Mouse (Mus musculus) lung, embryonic 14.5 days (tissue): ENCODE data around the gene Ak1. TPM values are rescaled to one million over a fixed set of nuclear protein-coding genes. Genes with fewer than 3 reads are reported as not detected.

Experiments
- ATAC-seq: fragments of 200-750 bp; cut with Nextera tagmentation; 2 replicates; pipeline ENCODE4 v1.8.0; 2017; ENCODE audit warnings: mild to moderate bottlenecking, moderate TSS enrichment, moderate library complexity; ENCODE audit not compliant: insufficient read depth
- DNase-seq: peaks from one replicate; pipeline ENCODE4 v3.0.0-alpha.2; 2015
- H3K27ac ChIP-seq: fragments of 300-500 bp; sonication (generic); 2 replicates; pipeline ENCODE4 v1.5.1; 2014; ENCODE audit warnings: low read depth, mild to moderate bottlenecking, moderate library complexity
- H3K27me3 ChIP-seq: fragments of 300-500 bp; sonication (generic); 2 replicates; pipeline ENCODE4 v1.6.1; 2014; ENCODE audit warnings: low read length, control low read depth; ENCODE audit not compliant: insufficient read depth
- H3K36me3 ChIP-seq: fragments of 300-500 bp; sonication (generic); 2 replicates; pipeline ENCODE4 v1.6.1; 2014; ENCODE audit warnings: control low read depth; ENCODE audit not compliant: insufficient read depth
- H3K4me1 ChIP-seq: fragments of 300-500 bp; sonication (generic); 2 replicates; pipeline ENCODE4 v1.6.1; 2014; ENCODE audit warnings: antibody characterized with exemption, control low read depth; ENCODE audit not compliant: insufficient read depth
- H3K4me2 ChIP-seq: fragments of 300-500 bp; sonication (generic); 2 replicates; pipeline ENCODE4 v1.6.1; 2014; ENCODE audit warnings: mild to moderate bottlenecking
- H3K4me3 ChIP-seq: fragments of 300-500 bp; sonication (generic); 2 replicates; pipeline ENCODE4 v1.5.1; 2014; ENCODE audit warnings: low read depth, low read length
- H3K9ac ChIP-seq: fragments of 300-500 bp; sonication (generic); 2 replicates; pipeline ENCODE4 v1.6.1; 2014
- H3K9me3 ChIP-seq: fragments of 300-500 bp; sonication (generic); 2 replicates; pipeline ENCODE4 v1.6.1; 2016; ENCODE audit warnings: low read depth, low read length, control low read depth
- CTCF ChIP-seq: IDR thresholded peaks from 2 replicates; pipeline ENCODE4 v1.5.1; 2016; ENCODE audit warnings: antibody characterized with exemption, low read depth
- WGBS: fragments of 180-500 bp; shearing (Covaris S2); extraction: QIAGEN DNeasy Blood & Tissue Kit; methylation state at CpG from one replicate; pipeline ENCODE4 v1.1.7; 2014; 5-methylcytosine and 5-hydroxymethylcytosine counted together
- polyA plus RNA-seq: library from polyadenylated mRNA; unstranded; fragments of >200 nt; fragmentation: Nextera tagmentation; extraction: Ambion mirVana; gene quantifications from 2 replicates; pipeline ENCODE4 v1.2.1, GENCODE M21; 2014

Gene Ak1
- polyA plus RNA-seq, 1 experiment from 2014 or later = 34.3 TPM

GRCm38 (mm10) chr2:32578146-32579046 lies 43.2 kb upstream of the Ak1 start:
- H3K9me3 ChIP-seq = no peaks in the 10 kb centered on the region
- DNase-seq (no peak), ATAC-seq (no peak)
- H3K9ac ChIP-seq = no peak overlapping the region
- H3K4me1 ChIP-seq = 0 out of 2 replicates have a peak, but pooled peaks cover 4% of the 10 kb centered on the region
- H3K4me3 ChIP-seq = no peak overlapping the region
- H3K27me3 ChIP-seq = 0 out of 2 replicates have a peak, but pooled peaks cover 15% of the 10 kb centered on the region
- H3K36me3 ChIP-seq = peaks cover 1% of the 10 kb centered on the region; the same call in 1 of the 2 replicates
- no peak overlapping the region for H3K27ac ChIP-seq
- TF ChIP-seq CTCF = no peak
- no peak overlapping the region for H3K4me2 ChIP-seq
- WGBS = 36% methylated on average over 26 of the region's 30 CpGs

- Histone ChIP-seq H3K4me1 (0 out of 2 replicates have a peak, but pooled peaks cover 7% of the 10 kb centered on the region), H3K4me3 (no peak overlapping the region), H3K27me3 (0 out of 2 replicates have a peak, but pooled peaks cover 15% of the 10 kb centered on the region), H3K9me3 (no peaks in the 10 kb centered on the region), H3K4me2 (peak overlapping the region; percentile 42), H3K9ac (no peak overlapping the region), H3K36me3 (no peaks in the 10 kb centered on the region), H3K27ac (no peak overlapping the region)
- DNase-seq (peak; percentile 83), ATAC-seq (peak; percentile 28)
- WGBS = 39% methylated on average over 19 of the region's 19 CpGs
- TF ChIP-seq CTCF = 0 out of 2 replicates have a peak, but pooled peaks have one; percentile 16
These were observed 40.0 kb upstream of the Ak1 start for GRCm38 (mm10) chr2:32581450-32582095.

GRCm38 (mm10) chr2:32582830-32583799 lies 38.4 kb upstream of the Ak1 start:
- Histone ChIP-seq H3K36me3 (no peaks in the 10 kb centered on the region), H3K9ac (peak overlapping the region; percentile 9; the same call in 1 of the 2 replicates), H3K4me3 (peak overlapping the region; percentile 27), H3K4me2 (peak overlapping the region; percentile 62), H3K4me1 (peaks cover 15% of the 10 kb centered on the region), H3K9me3 (no peaks in the 10 kb centered on the region), H3K27ac (no peak overlapping the region), H3K27me3 (0 out of 2 replicates have a peak, but pooled peaks cover 10% of the 10 kb centered on the region)
- TF ChIP-seq CTCF = peak; percentile 99
- ATAC-seq = peak; percentile 73
- DNase-seq = peak; percentile 96
- 11% methylated on average over 37 of the region's 37 CpGs for WGBS

- TF ChIP-seq CTCF = no peak
- H3K4me1 ChIP-seq = peaks cover 19% of the 10 kb centered on the region
- ATAC-seq (no peak), DNase-seq (no peak)
- 0 out of 2 replicates have a peak, but pooled peaks cover 6% of the 10 kb centered on the region for H3K27me3 ChIP-seq
- H3K4me3 ChIP-seq = no peak overlapping the region
- no peak overlapping the region for H3K27ac ChIP-seq
- 83% methylated on average over 7 of the region's 7 CpGs for WGBS
- no peak overlapping the region for H3K9ac ChIP-seq
- no peaks in the 10 kb centered on the region for H3K9me3 ChIP-seq
- H3K4me2 ChIP-seq = no peak overlapping the region
- H3K36me3 ChIP-seq = peaks cover 6% of the 10 kb centered on the region; the same call in 1 of the 2 replicates
These were observed 36.3 kb upstream of the Ak1 start for GRCm38 (mm10) chr2:32585149-32585714.

GRCm38 (mm10) chr2:32586871-32587351 lies 34.6 kb upstream of the Ak1 start, which contains the start of gene St6galnac4:
TSS of gene St6galnac4 (plus strand) at chr2:32587095.
- 0 out of 2 replicates have a peak, but pooled peaks cover 6% of the 10 kb centered on the region for H3K27me3 ChIP-seq
- H3K4me3 ChIP-seq = peak within 1 kb of the TSS; percentile 38
- H3K36me3 ChIP-seq = peaks cover 8% of the 10 kb centered on the region; the same call in 1 of the 2 replicates
- peak; percentile 88 for ATAC-seq
- WGBS = under 1% methylated on average over 38 of the region's 38 CpGs
- peak; percentile 98 for DNase-seq
- H3K27ac ChIP-seq = peak within 1 kb of the TSS; percentile 42
- peaks cover 19% of the 10 kb centered on the region for H3K4me1 ChIP-seq
- peak within 1 kb of the TSS; percentile 17 for H3K9ac ChIP-seq
- TF ChIP-seq CTCF = peak; percentile 43
- H3K9me3 ChIP-seq = no peaks in the 10 kb centered on the region
- H3K4me2 ChIP-seq = peak within 1 kb of the TSS; percentile 59
